Mouse (Mus musculus): ENCODE measurements around the gene Add2.

DNA sequence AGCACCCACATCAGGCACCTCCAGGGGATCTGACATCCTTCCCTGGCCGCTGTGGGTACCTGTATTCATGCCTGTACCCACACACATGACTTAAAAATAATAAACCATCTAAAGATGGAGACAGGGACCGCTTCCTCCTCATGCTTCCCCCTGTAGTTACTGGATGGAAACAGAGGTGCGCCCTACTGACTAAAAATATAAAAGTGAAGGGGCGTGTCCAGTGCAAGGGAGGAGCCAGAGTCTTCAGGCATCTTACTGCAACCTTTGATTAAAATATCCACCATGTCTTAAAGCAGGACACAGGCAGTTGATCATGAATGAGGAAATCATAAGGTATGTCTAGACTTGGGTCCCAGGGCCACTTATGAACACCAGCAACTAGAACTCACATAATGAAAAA lies 97.3 kb downstream of the Add2 start:
- no peak for TF ChIP-seq POLR2A (IDR thresholded peaks at IDR 0.05; ENCODE audit: borderline replicate concordance, extremely low read depth, low read depth, low read length)
- no peak for TF ChIP-seq CTCF (IDR thresholded peaks at IDR 0.05; ENCODE audit: insufficient read depth, low read length)
